ENCODE assay signal across 9 mouse cellular contexts in the genomic region with DNA sequence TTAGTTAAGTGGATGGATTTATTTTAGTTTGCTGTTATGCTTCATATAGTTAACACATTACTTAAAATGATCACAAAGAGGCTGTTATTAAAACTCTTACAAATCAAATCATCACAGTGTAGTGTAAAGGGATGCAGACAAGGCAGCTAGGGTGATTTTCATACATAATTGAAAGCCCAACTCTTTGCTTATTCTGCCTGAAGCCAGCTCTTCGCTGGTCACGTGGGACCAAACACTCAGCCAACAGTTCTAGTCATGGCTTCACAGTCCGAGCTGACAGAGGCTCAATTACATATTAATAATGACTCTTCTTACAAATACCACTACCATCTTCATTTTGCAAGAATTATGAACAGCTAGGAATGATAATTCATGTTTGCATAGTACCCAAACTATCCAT.
DNase-seq lines count a peak whose midpoint lies in the region; ATAC-seq and TF ChIP-seq lines count a peak whose summit lies in the region.
"Had no signal": no experiment of that assay in that cellular context is flagged by ENCODE, and none has a peak within 500 bp of the region (broad histone marks: within the 10 kb centered on the region; RNA-seq: fewer than 3 reads in every experiment).

No protein-coding gene starts in this region.

- H3K27me3 ChIP-seq in forebrain, postnatal 0 days (ENCODE audit: insufficient read depth, low read length) = no peaks in the 10 kb centered on the region
- H3K27me3 ChIP-seq in forebrain, embryonic 12.5 days = no peaks in the 10 kb centered on the region
- H3K27me3 ChIP-seq in intestine, embryonic 14.5 days (replicated peaks; ENCODE audit: control insufficient read depth, insufficient read depth, low read length) = no peaks in the 10 kb centered on the region
- H3K27me3 ChIP-seq in intestine, embryonic 16.5 days (replicated peaks; ENCODE audit: control insufficient read depth, insufficient read depth, low read length) = no peaks in the 10 kb centered on the region
- H3K27me3 ChIP-seq in neural tube, embryonic 13.5 days = no peaks in the 10 kb centered on the region

- H3K4me1 ChIP-seq in forebrain, postnatal 0 days (ENCODE audit: insufficient read depth) = 0 out of 2 replicates have a peak, but pooled peaks cover 4% of the 10 kb centered on the region
- peaks cover 8% of the 10 kb centered on the region; the same call in 1 of the 2 replicates for H3K4me1 ChIP-seq in forebrain, embryonic 12.5 days
- peaks cover 31% of the 10 kb centered on the region; the same call in 1 of the 2 replicates for H3K4me1 ChIP-seq in intestine, embryonic 14.5 days (replicated peaks; ENCODE audit: control insufficient read depth, insufficient read depth, low read length)
- H3K4me1 ChIP-seq in intestine, embryonic 16.5 days (ENCODE audit: control insufficient read depth, insufficient read depth, low read length) = peaks cover 14% of the 10 kb centered on the region
- H3K4me1 ChIP-seq in neural tube, embryonic 13.5 days (replicated peaks) = peaks cover 21% of the 10 kb centered on the region

- no peak for DNase-seq in forebrain, postnatal 0 days
- DNase-seq in intestine, embryonic 14.5 days (ENCODE audit: low spot score) = no peak
- DNase-seq in neural tube, embryonic 10.5 days (ENCODE audit: extremely low spot score, low spot score) = no peak
- DNase-seq in right cerebral cortex, postnatal 4 days = no peak
- DNase-seq: lung, adult 2 months had no signal

- no peak overlapping the region for H3K9ac ChIP-seq in forebrain, postnatal 0 days
- no peak overlapping the region for H3K9ac ChIP-seq in forebrain, embryonic 12.5 days
- H3K9ac ChIP-seq in intestine, embryonic 14.5 days (ENCODE audit: low read length) = no peak overlapping the region
- no peak overlapping the region for H3K9ac ChIP-seq in intestine, embryonic 16.5 days (ENCODE audit: low read depth, low read length)
- no peak overlapping the region for H3K9ac ChIP-seq in neural tube, embryonic 13.5 days

- H3K27ac ChIP-seq in forebrain, postnatal 0 days (ENCODE audit: low read depth, low read length) = no peak overlapping the region
- no peak overlapping the region for H3K27ac ChIP-seq in forebrain, embryonic 12.5 days
- H3K27ac ChIP-seq in intestine, embryonic 14.5 days (ENCODE audit: low read depth) = no peak overlapping the region
- no peak overlapping the region for H3K27ac ChIP-seq in intestine, embryonic 16.5 days (ENCODE audit: low read length)
- no peak overlapping the region for H3K27ac ChIP-seq in neural tube, embryonic 13.5 days (replicated peaks)

- H3K4me2 ChIP-seq in forebrain, postnatal 0 days (ENCODE audit: low read depth) = peak overlapping the region; percentile 48; the same call in 1 of the 2 replicates
- no peak overlapping the region for H3K4me2 ChIP-seq in forebrain, embryonic 12.5 days
- peak overlapping the region; percentile 41 for H3K4me2 ChIP-seq in intestine, embryonic 14.5 days (ENCODE audit: low read length)
- no peak overlapping the region for H3K4me2 ChIP-seq in intestine, embryonic 16.5 days (ENCODE audit: low read depth, low read length)
- peak overlapping the region; percentile 48; the same call in 1 of the 2 replicates for H3K4me2 ChIP-seq in neural tube, embryonic 13.5 days

- no peaks in the 10 kb centered on the region for H3K36me3 ChIP-seq in forebrain, postnatal 0 days (ENCODE audit: insufficient read depth)
- H3K36me3 ChIP-seq in forebrain, embryonic 12.5 days (replicated peaks) = no peaks in the 10 kb centered on the region
- H3K36me3 ChIP-seq in intestine, embryonic 14.5 days (ENCODE audit: control insufficient read depth, insufficient read depth, low read length) = no peaks in the 10 kb centered on the region
- H3K36me3 ChIP-seq in intestine, embryonic 16.5 days (ENCODE audit: control insufficient read depth, insufficient read depth, low read length) = no peaks in the 10 kb centered on the region
- H3K36me3 ChIP-seq in neural tube, embryonic 13.5 days = no peaks in the 10 kb centered on the region

- ATAC-seq in forebrain, postnatal 0 days = peak; percentile 41; the same call in 1 of the 2 replicates
- no peak for ATAC-seq in forebrain, embryonic 12.5 days (ENCODE audit: low FRiP score)
- ATAC-seq in intestine, embryonic 14.5 days (replicated peaks; ENCODE audit: low FRiP score, low TSS enrichment, low read depth) = no peak
- no peak for ATAC-seq in intestine, embryonic 16.5 days
- peak; percentile 59; the same call in 1 of the 2 replicates for ATAC-seq in neural tube, embryonic 13.5 days (ENCODE audit: low read depth)
- ATAC-seq in erythroid progenitor cell, adult 5-6 weeks (replicated peaks; ENCODE audit: low FRiP score, poor library complexity, severe bottlenecking) = no peak

- no peaks in the 10 kb centered on the region for H3K9me3 ChIP-seq in forebrain, postnatal 0 days (ENCODE audit: low read length)
- no peaks in the 10 kb centered on the region for H3K9me3 ChIP-seq in forebrain, embryonic 12.5 days
- H3K9me3 ChIP-seq in intestine, embryonic 14.5 days (ENCODE audit: control insufficient read depth, low read length) = no peaks in the 10 kb centered on the region
- H3K9me3 ChIP-seq in intestine, embryonic 16.5 days (ENCODE audit: control insufficient read depth, low read length) = no peaks in the 10 kb centered on the region
- H3K9me3 ChIP-seq in neural tube, embryonic 13.5 days = no peaks in the 10 kb centered on the region

- 47% methylated on average over 3 of the region's 3 CpGs for WGBS in forebrain, postnatal 0 days
- WGBS in forebrain, embryonic 12.5 days = 70% methylated on average over 3 of the region's 3 CpGs
- WGBS in intestine, embryonic 14.5 days = 49% methylated on average over 3 of the region's 3 CpGs
- WGBS in intestine, embryonic 16.5 days = 43% methylated on average over 3 of the region's 3 CpGs
- WGBS in neural tube, embryonic 13.5 days = 46% methylated on average over 3 of the region's 3 CpGs

- no peak overlapping the region for H3K4me3 ChIP-seq in forebrain, postnatal 0 days (ENCODE audit: low read depth, low read length)
- H3K4me3 ChIP-seq in forebrain, embryonic 12.5 days (replicated peaks) = no peak overlapping the region
- H3K4me3 ChIP-seq in intestine, embryonic 14.5 days (ENCODE audit: low read depth, low read length) = no peak overlapping the region
- no peak overlapping the region for H3K4me3 ChIP-seq in intestine, embryonic 16.5 days (ENCODE audit: low read length)
- no peak overlapping the region for H3K4me3 ChIP-seq in neural tube, embryonic 13.5 days

- TF ChIP-seq CTCF in forebrain, postnatal 0 days (IDR thresholded peaks at IDR 0.05; ENCODE audit: low read depth) = no peak

Comparison
In these comparisons a context has a peak if more than half of its experiments do, and no peak if none do; other contexts are left out.
1. ATAC-seq: peak in forebrain, postnatal 0 days (single experiment) and neural tube, embryonic 13.5 days (single experiment); none in forebrain, embryonic 12.5 days (single experiment), intestine, embryonic 14.5 days (single experiment), intestine, embryonic 16.5 days (single experiment) and erythroid progenitor cell, adult 5-6 weeks (single experiment).
2. H3K4me2 ChIP-seq: peak in forebrain, postnatal 0 days (single experiment), intestine, embryonic 14.5 days (single experiment) and neural tube, embryonic 13.5 days (single experiment); none in forebrain, embryonic 12.5 days (single experiment) and intestine, embryonic 16.5 days (single experiment).